Mouse (Mus musculus) kidney, adult 2 months (tissue): Measurements from ENCODE around the gene Kalrn. TPM values are rescaled to one million over a fixed set of nuclear protein-coding genes. Genes with fewer than 3 reads are reported as not detected.

Source experiments
- DNase-seq: peaks from one replicate; pipeline ENCODE4 v3.0.0; 2021
- H3K27ac ChIP-seq: fragments of 200-500 bp; 2 replicates; pipeline ENCODE4 v1.5.1; 2012; ENCODE audit warnings: low read depth, low read length, control low read depth, inconsistent platforms; ENCODE audit not compliant: insufficient read depth
- H3K27me3 ChIP-seq: fragments of 200-500 bp; replicated peaks from 2 replicates; pipeline ENCODE4 v1.6.1; 2012; ENCODE audit warnings: mild to moderate bottlenecking, moderate library complexity, low read length, inconsistent platforms; ENCODE audit not compliant: control insufficient read depth, insufficient read depth
- H3K36me3 ChIP-seq: fragments of 200-500 bp; 2 replicates; pipeline ENCODE4 v1.6.1; 2012; ENCODE audit warnings: mild to moderate bottlenecking, moderate library complexity, low read length, inconsistent platforms; ENCODE audit not compliant: control insufficient read depth, insufficient read depth
- H3K4me1 ChIP-seq: fragments of 200-500 bp; 2 replicates; pipeline ENCODE4 v1.6.1; 2011; ENCODE audit warnings: low read length; ENCODE audit not compliant: control insufficient read depth, insufficient read depth
- H3K4me3 ChIP-seq: fragments of 200-500 bp; 2 replicates; pipeline ENCODE4 v1.5.1; 2011; ENCODE audit warnings: mild to moderate bottlenecking, low read depth, low read length, control low read depth; ENCODE audit not compliant: insufficient read depth
- CTCF ChIP-seq: fragments of 200-500 bp; conservative IDR thresholded peaks from 2 replicates; pipeline ENCODE4 v1.5.1; 2011; ENCODE audit warnings: low read depth, mild to moderate bottlenecking, control low read depth, low read length, moderate library complexity, mixed read lengths; ENCODE audit not compliant: insufficient read depth, insufficient read length
- POLR2A ChIP-seq: fragments of 200-500 bp; IDR thresholded peaks from one replicate; pipeline ENCODE4 v1.6.1; 2011; ENCODE audit warnings: low read depth, low read length, control low read depth
- WGBS: fragments of 180-500 bp; shearing (Covaris S2); methylation state at CpG from one replicate; pipeline ENCODE4 v1.1.7; 2018; 5-methylcytosine and 5-hydroxymethylcytosine counted together
- polyA plus RNA-seq: library from polyadenylated mRNA; depleted of rRNA; stranded (reverse); fragments of >200 nt; gene quantifications from 2 replicates; pipeline ENCODE4 v1.2.3, GENCODE M21; 2012

Kalrn gene
- polyA plus RNA-seq, 1 experiment, result 8.6 TPM

- DNase-seq, result no peak
- peak overlapping the region; percentile 61 for H3K4me3 ChIP-seq
- WGBS, result 7% methylated on average over 10 of the region's 10 CpGs
These were observed 1.4 kb downstream of the Kalrn start for GRCm38 (mm10) chr16:34571931-34572405.

DNA sequence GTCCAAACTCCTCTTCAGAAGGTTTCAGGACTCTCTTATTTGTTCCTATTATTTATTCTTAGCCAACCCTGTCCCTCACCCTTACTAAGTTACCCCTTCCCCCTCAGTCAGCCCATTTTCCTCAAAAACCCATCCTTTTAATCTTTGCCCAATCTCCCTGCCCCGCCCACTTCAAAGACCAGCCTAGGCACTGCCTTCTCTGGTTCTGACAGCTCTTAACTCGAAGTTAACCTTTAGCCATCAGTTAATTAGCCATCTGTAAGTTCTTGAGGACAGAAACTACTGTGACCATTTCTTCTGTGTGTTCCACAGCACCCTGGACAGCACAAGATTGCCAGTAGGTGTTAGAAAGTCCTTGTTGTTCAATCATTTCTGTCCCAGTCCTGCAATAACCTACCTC, 3.4 kb downstream of the Kalrn start:
- Histone ChIP-seq H3K27ac (no peak overlapping the region), H3K4me1 (peaks cover 3% of the 10 kb centered on the region; the same call in 1 of the 2 replicates), H3K4me3 (no peak overlapping the region), H3K36me3 (no peaks in the 10 kb centered on the region), H3K27me3 (no peaks in the 10 kb centered on the region)
- peak; percentile 70 for DNase-seq
- TF ChIP-seq CTCF (no peak), POLR2A (no peak)
- WGBS, result 44% methylated on average over 2 of the region's 2 CpGs

More at GRCm38 (mm10) chr16:34571931-34572405, 1.4 kb downstream of the Kalrn start:
- H3K27ac ChIP-seq, result no peak overlapping the region
- no peaks in the 10 kb centered on the region for H3K36me3 ChIP-seq
- H3K4me1 ChIP-seq, result peaks cover 3% of the 10 kb centered on the region; the same call in 1 of the 2 replicates
- TF ChIP-seq POLR2A (no peak), CTCF (no peak)
- no peaks in the 10 kb centered on the region for H3K27me3 ChIP-seq

DNA sequence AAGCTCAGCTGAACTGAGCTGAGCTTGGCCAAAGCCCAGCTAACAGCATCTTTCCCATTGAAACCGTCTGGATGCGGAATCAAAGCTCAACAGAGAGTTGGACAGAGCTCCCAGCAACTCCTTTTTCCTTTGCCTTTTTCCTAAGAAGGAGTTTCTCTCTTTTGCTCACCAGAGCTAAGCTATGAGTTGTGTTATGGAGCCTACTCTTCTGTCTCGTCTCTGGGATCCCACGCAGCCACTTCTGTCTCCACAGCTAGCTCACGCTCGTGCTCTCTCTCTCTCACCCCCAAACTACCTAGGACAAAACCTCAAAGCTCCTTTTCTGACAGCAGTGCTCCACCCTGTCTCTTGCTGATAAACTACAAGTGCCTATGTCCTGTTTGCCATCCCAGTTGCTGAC, 4.5 kb downstream of the Kalrn start:
- no peak overlapping the region for H3K4me3 ChIP-seq
- WGBS, result 91% methylated on average over 6 of the region's 6 CpGs
- no peaks in the 10 kb centered on the region for H3K27me3 ChIP-seq
- no peak overlapping the region for H3K27ac ChIP-seq
- no peaks in the 10 kb centered on the region for H3K36me3 ChIP-seq
- DNase-seq, result no peak
- TF ChIP-seq POLR2A, result no peak
- no peak for TF ChIP-seq CTCF
- H3K4me1 ChIP-seq, result no peaks in the 10 kb centered on the region

GRCm38 (mm10) chr16:34563593-34564280, 9.6 kb downstream of the Kalrn start:
- H3K4me1 ChIP-seq, result no peaks in the 10 kb centered on the region
- H3K4me3 ChIP-seq, result no peak overlapping the region
- no peak for DNase-seq
- no peak overlapping the region for H3K27ac ChIP-seq
- WGBS, result 73% methylated on average over 11 of the region's 11 CpGs
- TF ChIP-seq POLR2A (no peak), CTCF (no peak)
- no peaks in the 10 kb centered on the region for H3K27me3 ChIP-seq
- H3K36me3 ChIP-seq, result no peaks in the 10 kb centered on the region

- no peak overlapping the region for H3K27ac ChIP-seq
- H3K4me1 ChIP-seq, result no peaks in the 10 kb centered on the region
- 59% methylated on average over 5 of the region's 5 CpGs for WGBS
- H3K4me3 ChIP-seq, result no peak overlapping the region
- DNase-seq, result no peak
- no peaks in the 10 kb centered on the region for H3K36me3 ChIP-seq
- no peaks in the 10 kb centered on the region for H3K27me3 ChIP-seq
- TF ChIP-seq POLR2A (no peak), CTCF (no peak)
These were observed 11.6 kb downstream of the Kalrn start for GRCm38 (mm10) chr16:34561734-34562135.

DNA sequence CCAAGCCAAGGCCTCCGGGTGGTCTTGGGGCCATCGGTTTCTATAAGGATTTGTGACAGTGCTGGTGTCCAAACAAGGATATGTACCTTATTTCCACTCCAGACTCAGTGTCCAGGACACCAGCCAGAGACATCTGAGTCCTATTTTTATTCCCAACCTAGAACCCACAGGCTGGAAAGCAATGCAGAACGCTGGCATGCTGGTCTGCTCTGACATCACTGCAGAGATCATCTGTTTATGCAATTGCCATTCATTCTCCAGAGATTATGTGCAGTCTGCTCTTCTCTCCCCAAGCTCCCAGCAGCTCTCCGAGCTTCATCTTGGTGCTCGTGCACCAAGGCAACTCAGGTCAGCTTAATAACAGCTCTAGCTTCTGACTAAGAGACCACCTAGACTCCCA, 12.5 kb downstream of the Kalrn start:
- Histone ChIP-seq H3K27ac (no peak overlapping the region), H3K4me3 (no peak overlapping the region), H3K4me1 (no peaks in the 10 kb centered on the region), H3K27me3 (no peaks in the 10 kb centered on the region), H3K36me3 (no peaks in the 10 kb centered on the region)
- no peak for TF ChIP-seq CTCF
- TF ChIP-seq POLR2A, result no peak
- 82% methylated on average over 5 of the region's 5 CpGs for WGBS
- DNase-seq, result no peak

- no peaks in the 10 kb centered on the region for H3K27me3 ChIP-seq
- H3K4me1 ChIP-seq, result no peaks in the 10 kb centered on the region
- no peak overlapping the region for H3K4me3 ChIP-seq
- no peak overlapping the region for H3K27ac ChIP-seq
- DNase-seq, result no peak
- TF ChIP-seq CTCF (no peak), POLR2A (no peak)
- no peaks in the 10 kb centered on the region for H3K36me3 ChIP-seq
- 91% methylated on average over 2 of the region's 2 CpGs for WGBS
These were observed 12.9 kb downstream of the Kalrn start for GRCm38 (mm10) chr16:34560411-34560810.
